Mouse (Mus musculus) intestine, embryonic 15.5 days (tissue): ENCODE measurements at regions not wholly inside any gene's neighbourhood (a gene's known extent, or its start where the extent isn't known, plus 50 kb on each side); places are given as distances from the start of the nearest gene placed in this dataset.

Experiments
- ATAC-seq: fragments of 200-750 bp; cut with Nextera tagmentation; 2 replicates; pipeline ENCODE4 v1.8.0; 2017; ENCODE audit warnings: moderate TSS enrichment, moderate library complexity
- H3K27ac ChIP-seq: fragments of 300-500 bp; sonication (generic); 2 replicates; pipeline ENCODE4 v1.5.1; 2015; ENCODE audit warnings: mild to moderate bottlenecking, inconsistent platforms
- H3K27me3 ChIP-seq: fragments of 300-500 bp; sonication (generic); replicated peaks from 2 replicates; pipeline ENCODE4 v1.6.1; 2015; ENCODE audit warnings: inconsistent platforms
- H3K36me3 ChIP-seq: fragments of 300-500 bp; sonication (generic); 2 replicates; pipeline ENCODE4 v1.6.1; 2015; ENCODE audit warnings: inconsistent platforms
- H3K4me1 ChIP-seq: fragments of 300-500 bp; sonication (generic); replicated peaks from 2 replicates; pipeline ENCODE4 v1.6.1; 2015; ENCODE audit warnings: inconsistent platforms
- H3K4me2 ChIP-seq: fragments of 300-500 bp; sonication (generic); replicated peaks from 2 replicates; pipeline ENCODE4 v1.6.1; 2015; ENCODE audit warnings: mild to moderate bottlenecking, inconsistent platforms
- H3K4me3 ChIP-seq: fragments of 300-500 bp; sonication (generic); replicated peaks from 2 replicates; pipeline ENCODE4 v1.5.1; 2015; ENCODE audit warnings: inconsistent platforms
- H3K9ac ChIP-seq: fragments of 300-500 bp; sonication (generic); 2 replicates; pipeline ENCODE4 v1.6.1; 2015; ENCODE audit warnings: inconsistent platforms
- H3K9me3 ChIP-seq: fragments of 300-500 bp; sonication (generic); 2 replicates; pipeline ENCODE4 v1.6.1; 2016; ENCODE audit warnings: inconsistent platforms
- WGBS: fragments of 180-500 bp; shearing (Covaris S2); methylation state at CpG from one replicate; pipeline ENCODE4 v1.1.7; 2015; 5-methylcytosine and 5-hydroxymethylcytosine counted together

DNA sequence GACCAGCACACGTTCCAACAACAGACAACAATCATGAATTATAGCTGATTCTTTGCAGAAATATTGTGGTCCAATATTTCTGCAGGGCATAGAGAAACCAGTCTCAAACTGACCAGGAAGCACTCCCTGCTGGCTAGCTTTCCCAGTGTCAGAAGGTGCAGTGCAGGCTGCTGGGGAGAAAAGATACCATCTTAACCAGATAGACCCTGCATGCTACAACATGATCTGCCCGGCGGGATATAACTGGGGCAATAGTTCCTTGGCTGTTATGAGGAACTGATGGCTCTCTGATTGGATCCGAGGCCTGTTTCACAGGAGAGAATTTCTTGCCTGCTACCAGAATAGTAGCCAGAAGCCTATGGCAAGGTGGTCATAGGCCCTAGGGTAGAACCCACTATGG lies 86.9 kb upstream of the Prok2 start:
- Histone ChIP-seq H3K27me3 (no peaks in the 10 kb centered on the region), H3K4me2 (no peak overlapping the region), H3K4me1 (peaks cover 12% of the 10 kb centered on the region), H3K4me3 (no peak overlapping the region), H3K36me3 (no peaks in the 10 kb centered on the region), H3K9me3 (no peaks in the 10 kb centered on the region), H3K9ac (no peak overlapping the region), H3K27ac (no peak overlapping the region)
- 88% methylated on average over 4 of the region's 4 CpGs for WGBS
- no peak for ATAC-seq

DNA sequence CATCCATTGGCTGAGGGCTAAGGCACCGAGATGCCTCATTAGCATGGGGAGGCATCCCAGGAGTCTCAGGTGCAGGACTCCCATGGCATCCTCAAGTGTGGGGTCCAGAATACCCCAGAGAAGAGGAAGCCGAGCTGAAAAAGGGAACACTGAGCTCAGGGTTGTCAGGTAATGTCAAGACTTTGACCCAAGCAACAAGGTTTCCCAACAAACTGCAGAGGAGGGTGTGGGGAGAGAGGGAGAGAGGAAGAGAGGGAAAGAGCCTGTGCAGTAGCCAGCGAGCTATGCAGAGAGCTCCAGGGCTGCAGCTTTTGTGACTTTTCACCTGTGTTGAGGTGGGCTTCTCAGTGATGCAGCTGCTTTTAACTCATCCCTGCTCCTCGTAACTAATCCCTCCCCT lies 85.7 kb upstream of the Prok2 start:
- 64% methylated on average over 4 of the region's 4 CpGs for WGBS
- Histone ChIP-seq H3K4me2 (peak overlapping the region; percentile 25; the same call in 1 of the 2 replicates), H3K4me3 (no peak overlapping the region), H3K4me1 (peaks cover 12% of the 10 kb centered on the region), H3K36me3 (no peaks in the 10 kb centered on the region), H3K9me3 (no peaks in the 10 kb centered on the region), H3K27me3 (no peaks in the 10 kb centered on the region), H3K27ac (peak overlapping the region; percentile 68), H3K9ac (no peak overlapping the region)
- ATAC-seq = peak; percentile 67

- no peaks in the 10 kb centered on the region for H3K9me3 ChIP-seq
- no peak overlapping the region for H3K9ac ChIP-seq
- peaks cover 12% of the 10 kb centered on the region for H3K4me1 ChIP-seq
- peak overlapping the region; percentile 25; the same call in 1 of the 2 replicates for H3K4me2 ChIP-seq
- no peak overlapping the region for H3K4me3 ChIP-seq
- 46% methylated on average over 9 of the region's 9 CpGs for WGBS
- no peaks in the 10 kb centered on the region for H3K27me3 ChIP-seq
- peak overlapping the region; percentile 68 for H3K27ac ChIP-seq
- no peaks in the 10 kb centered on the region for H3K36me3 ChIP-seq
- peak; percentile 97 for ATAC-seq
Measured at GRCm38 (mm10) chr6:99810974-99811798, 85.0 kb upstream of the Prok2 start.

DNA sequence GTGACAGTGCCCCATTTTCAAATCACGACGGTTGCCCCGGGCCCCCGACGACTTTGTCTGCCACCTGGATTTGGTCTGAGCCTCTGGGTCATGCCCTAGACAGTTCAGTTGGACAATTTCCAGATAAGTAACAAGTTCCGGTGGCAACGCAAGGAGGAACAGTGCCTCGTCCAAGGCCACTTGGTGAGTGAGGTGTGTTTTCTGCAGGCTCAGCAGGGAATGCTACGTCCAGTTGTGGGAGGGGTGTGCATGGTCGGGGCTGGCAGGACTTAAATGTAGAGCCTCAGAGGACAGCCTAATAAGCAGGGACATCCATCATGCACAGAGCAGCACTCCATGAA lies 78.7 kb upstream of the Prok2 start:
- H3K36me3 ChIP-seq = no peaks in the 10 kb centered on the region
- H3K27me3 ChIP-seq = no peaks in the 10 kb centered on the region
- peak overlapping the region; percentile 42 for H3K4me2 ChIP-seq
- H3K9me3 ChIP-seq = no peaks in the 10 kb centered on the region
- WGBS = 27% methylated on average over 10 of the region's 10 CpGs
- no peak overlapping the region for H3K9ac ChIP-seq
- H3K4me1 ChIP-seq = peaks cover 14% of the 10 kb centered on the region
- no peak overlapping the region for H3K27ac ChIP-seq
- H3K4me3 ChIP-seq = no peak overlapping the region
- ATAC-seq = 0 out of 2 replicates have a peak, but pooled peaks have one; percentile 4

- Histone ChIP-seq H3K9ac (no peak overlapping the region), H3K4me1 (peaks cover 14% of the 10 kb centered on the region), H3K27me3 (no peaks in the 10 kb centered on the region), H3K9me3 (no peaks in the 10 kb centered on the region), H3K36me3 (no peaks in the 10 kb centered on the region), H3K4me3 (no peak overlapping the region), H3K4me2 (peak overlapping the region; percentile 42), H3K27ac (no peak overlapping the region)
- 17% methylated on average over 25 of the region's 25 CpGs for WGBS
- peak; percentile 90 for ATAC-seq
Measured at GRCm38 (mm10) chr6:99803983-99804904, 78.1 kb upstream of the Prok2 start.

GRCm38 (mm10) chr6:99800919-99801318 lies 74.7 kb upstream of the Prok2 start:
- Histone ChIP-seq H3K4me3 (no peak overlapping the region), H3K27me3 (no peaks in the 10 kb centered on the region), H3K4me2 (no peak overlapping the region), H3K4me1 (peaks cover 14% of the 10 kb centered on the region), H3K36me3 (no peaks in the 10 kb centered on the region), H3K9ac (no peak overlapping the region), H3K27ac (no peak overlapping the region), H3K9me3 (no peaks in the 10 kb centered on the region)
- WGBS = 66% methylated on average over 6 of the region's 6 CpGs
- no peak for ATAC-seq

GRCm38 (mm10) chr6:99800324-99800723 lies 74.1 kb upstream of the Prok2 start:
- H3K9ac ChIP-seq = no peak overlapping the region
- WGBS = 24% methylated on average over 14 of the region's 14 CpGs
- H3K27me3 ChIP-seq = no peaks in the 10 kb centered on the region
- ATAC-seq = peak; percentile 64
- no peaks in the 10 kb centered on the region for H3K9me3 ChIP-seq
- H3K4me3 ChIP-seq = no peak overlapping the region
- no peaks in the 10 kb centered on the region for H3K36me3 ChIP-seq
- peaks cover 14% of the 10 kb centered on the region for H3K4me1 ChIP-seq
- H3K27ac ChIP-seq = no peak overlapping the region
- 0 out of 2 replicates have a peak overlapping the region, but pooled peaks have one; percentile 6 for H3K4me2 ChIP-seq

DNA sequence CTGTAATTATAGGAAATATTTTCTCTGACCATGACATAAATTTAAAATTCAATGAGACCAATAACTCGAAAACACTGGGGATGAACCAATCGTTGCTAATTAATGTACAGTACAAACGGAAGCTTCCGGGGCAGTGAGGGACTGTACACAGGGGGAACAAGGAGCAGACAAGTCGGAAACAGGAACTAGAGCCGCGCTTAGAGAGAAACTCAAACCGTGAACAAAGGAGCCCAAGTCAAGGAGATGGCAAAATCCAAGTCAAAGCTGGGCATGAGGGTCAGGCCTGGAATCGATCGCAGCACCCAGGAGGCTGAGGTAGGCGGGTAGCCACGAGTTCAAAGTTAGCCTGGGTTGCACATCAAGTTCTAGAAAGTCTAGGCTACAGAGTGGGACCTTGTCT lies 70.2 kb upstream of the Prok2 start:
- no peak overlapping the region for H3K9ac ChIP-seq
- H3K36me3 ChIP-seq = no peaks in the 10 kb centered on the region
- ATAC-seq = no peak
- H3K9me3 ChIP-seq = no peaks in the 10 kb centered on the region
- no peaks in the 10 kb centered on the region for H3K27me3 ChIP-seq
- WGBS = 94% methylated on average over 12 of the region's 12 CpGs
- peaks cover 4% of the 10 kb centered on the region; the same call in 1 of the 2 replicates for H3K4me1 ChIP-seq
- H3K27ac ChIP-seq = no peak overlapping the region
- no peak overlapping the region for H3K4me2 ChIP-seq
- no peak overlapping the region for H3K4me3 ChIP-seq

- no peak for ATAC-seq
- H3K27ac ChIP-seq = no peak overlapping the region
- H3K36me3 ChIP-seq = no peaks in the 10 kb centered on the region
- no peaks in the 10 kb centered on the region for H3K4me1 ChIP-seq
- H3K9ac ChIP-seq = no peak overlapping the region
- H3K4me2 ChIP-seq = no peak overlapping the region
- H3K4me3 ChIP-seq = no peak overlapping the region
- 73% methylated on average over 10 of the region's 10 CpGs for WGBS
- H3K27me3 ChIP-seq = no peaks in the 10 kb centered on the region
- H3K9me3 ChIP-seq = no peaks in the 10 kb centered on the region
Measured at GRCm38 (mm10) chr6:99793546-99793945, 67.4 kb upstream of the Prok2 start.

DNA sequence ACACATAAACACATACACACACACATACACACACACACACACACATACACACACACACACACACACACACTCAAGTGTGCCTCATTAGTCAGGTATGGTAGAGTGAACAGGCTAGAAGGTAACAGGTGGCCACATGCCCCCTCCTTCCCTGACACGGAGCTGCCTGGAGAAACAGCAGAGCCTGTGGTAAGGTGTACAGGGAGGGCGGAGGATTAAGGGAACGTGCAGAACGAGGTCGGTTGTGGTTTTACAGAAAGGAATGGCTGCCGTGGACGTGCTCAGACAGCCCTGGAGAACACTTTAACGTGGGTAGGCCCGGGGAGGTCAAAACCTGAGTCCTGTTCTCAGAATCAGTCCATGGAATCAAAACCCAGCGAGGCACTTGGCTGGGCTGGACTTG lies 66.2 kb upstream of the Prok2 start:
- Histone ChIP-seq H3K4me3 (no peak overlapping the region), H3K36me3 (no peaks in the 10 kb centered on the region), H3K9me3 (no peaks in the 10 kb centered on the region), H3K27me3 (no peaks in the 10 kb centered on the region), H3K4me2 (no peak overlapping the region), H3K4me1 (no peaks in the 10 kb centered on the region), H3K27ac (no peak overlapping the region), H3K9ac (no peak overlapping the region)
- WGBS = 73% methylated on average over 10 of the region's 10 CpGs
- ATAC-seq = no peak

GRCm38 (mm10) chr6:99786977-99787376 lies 60.8 kb upstream of the Prok2 start:
- H3K4me3 ChIP-seq = no peak overlapping the region
- no peaks in the 10 kb centered on the region for H3K9me3 ChIP-seq
- no peak overlapping the region for H3K9ac ChIP-seq
- ATAC-seq = no peak
- H3K27ac ChIP-seq = no peak overlapping the region
- H3K36me3 ChIP-seq = no peaks in the 10 kb centered on the region
- 73% methylated on average over 7 of the region's 7 CpGs for WGBS
- H3K4me2 ChIP-seq = no peak overlapping the region
- H3K4me1 ChIP-seq = no peaks in the 10 kb centered on the region
- H3K27me3 ChIP-seq = no peaks in the 10 kb centered on the region

- no peak overlapping the region for H3K4me3 ChIP-seq
- H3K36me3 ChIP-seq = no peaks in the 10 kb centered on the region
- no peak overlapping the region for H3K27ac ChIP-seq
- no peaks in the 10 kb centered on the region for H3K9me3 ChIP-seq
- no peak for ATAC-seq
- no peaks in the 10 kb centered on the region for H3K27me3 ChIP-seq
- H3K4me1 ChIP-seq = no peaks in the 10 kb centered on the region
- no peak overlapping the region for H3K9ac ChIP-seq
- WGBS = 75% methylated on average over 6 of the region's 6 CpGs
- H3K4me2 ChIP-seq = no peak overlapping the region
Measured at GRCm38 (mm10) chr6:99785212-99785611, 59.0 kb upstream of the Prok2 start.
